Comparison of ENCODE assay signal across 8 mouse cellular contexts in the genomic region with DNA sequence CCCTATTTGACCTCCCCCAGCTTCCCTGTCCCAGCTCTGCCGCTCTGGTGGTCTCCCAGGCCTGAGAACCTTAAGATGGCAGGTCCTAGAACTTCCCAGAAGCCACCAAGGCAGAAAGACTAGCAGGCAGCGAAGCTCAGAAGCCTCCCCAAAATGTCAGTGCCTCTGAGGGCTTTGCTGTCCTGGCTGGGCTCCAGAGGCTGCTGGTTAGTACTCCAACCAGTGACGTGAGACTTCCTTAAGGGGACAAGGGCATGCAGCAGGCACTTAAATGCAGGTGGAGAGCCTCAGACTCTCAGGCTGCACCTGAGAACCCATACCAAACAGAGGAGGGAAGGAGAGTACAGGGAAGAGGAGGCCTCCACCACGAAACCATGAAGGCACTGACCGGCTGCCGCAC. TPM values are rescaled to one million over a fixed set of nuclear protein-coding genes. Genes with fewer than 3 reads are reported as not detected.
DNase-seq lines count a peak whose midpoint lies in the region; ATAC-seq and TF ChIP-seq lines count a peak whose summit lies in the region.

No protein-coding gene starts in this region.

- DNase-seq in layer of hippocampus, adult 2 months (ENCODE audit: low spot score in 2 of 2), result no peak
- DNase-seq in layer of hippocampus, adult 18-20 months (ENCODE audit: low spot score in 2 of 2), result no peak
- peak; percentile 50 for DNase-seq in kidney, postnatal 14 days
- no peak for DNase-seq in layer of hippocampus, adult 9-11 months
- DNase-seq in frontal cortex, postnatal 25 days (ENCODE audit: low spot score in 2 of 2), result no peak

- peaks cover 22% of the 10 kb centered on the region for H3K36me3 ChIP-seq in macrophage (ENCODE audit: inconsistent target)

- peaks cover 82% of the 10 kb centered on the region for H3K79me2 ChIP-seq in macrophage (ENCODE audit: inconsistent target)

- no peak overlapping the region for H3K4me3 ChIP-seq in layer of hippocampus, adult 2 months
- H3K4me3 ChIP-seq in macrophage (ENCODE audit: inconsistent target), result peak overlapping the region; percentile 74

- peak overlapping the region; percentile 62 for H3K27ac ChIP-seq in layer of hippocampus, adult 2 months
- peak overlapping the region; percentile 94 for H3K27ac ChIP-seq in macrophage

- TF ChIP-seq CTCF in layer of hippocampus, adult 2 months (conservative IDR thresholded peaks at IDR 0.05), result no peak

- 9% methylated on average over 6 of the region's 6 CpGs for WGBS in macrophage (ENCODE audit: missing documents)

- ATAC-seq in common myeloid progenitor, adult 5-6 weeks (replicated peaks; ENCODE audit: low read depth, poor library complexity, severe bottlenecking), result 0 out of 2 replicates have a peak, but pooled peaks have one; percentile 10
- ATAC-seq in megakaryocyte progenitor cell, adult 5-6 weeks (replicated peaks; ENCODE audit: poor library complexity), result no peak

RNA-seq across cellular contexts. Expression of gene Ppp5c, which starts 3.6 kb away (rescaled TPM):
- 100 to 1,000 TPM; 148 to 155 TPM for total RNA-seq in layer of hippocampus, adult 2 months (2021)
- total RNA-seq in layer of hippocampus, adult 18-20 months (2021), result 100 to 1,000 TPM; 146 to 147 TPM
- 75.0 and 99.0 TPM in 2 replicates for total RNA-seq in common myeloid progenitor, adult 5-6 weeks (2017)
- 100 to 1,000 TPM in 15 of 26 experiments, 10 to 100 TPM in 11; 35.3 to 266 (median 122) TPM for total RNA-seq in macrophage (2018; cell fraction: chromatin; rRNA removed)
- total RNA-seq in macrophage (2018; cell fraction: cytosol; rRNA removed), result 10 to 100 TPM; 33.7 to 89.8 (median 52.9) TPM
- 100 to 1,000 TPM in 14 of 26 experiments, 10 to 100 TPM in 12; 35.5 to 203 (median 107) TPM for total RNA-seq in macrophage (2018; cell fraction: nucleus; rRNA removed)
- polyA plus RNA-seq in macrophage (2018), result 49.0 to 68.9 TPM (median 61.2 TPM) in 3 replicates
- total RNA-seq in megakaryocyte progenitor cell, adult 5-6 weeks (2015), result 74.8 and 80.5 TPM in 2 replicates
- 68.3 and 78.9 TPM in 2 replicates for total RNA-seq in megakaryocyte progenitor cell, adult 5-6 weeks (2017)

RNA-seq across cellular contexts. Expression of gene Ccdc8, which starts 31.6 kb away (rescaled TPM):
- total RNA-seq in layer of hippocampus, adult 2 months (2021), result 1 to 10 TPM; 1.8 to 2.2 TPM
- 1 to 10 TPM; 1.8 to 2.1 TPM for total RNA-seq in layer of hippocampus, adult 18-20 months (2021)
- total RNA-seq in common myeloid progenitor, adult 5-6 weeks (2017), result 6.5 and 8.2 TPM in 2 replicates
- total RNA-seq in macrophage (2018; cell fraction: chromatin; rRNA removed), result 1 to 10 TPM in 1 of 26 experiments, under 1 TPM in 3, not detected in 22; 0.15 to 2.2 (median 0.19) TPM
- total RNA-seq in macrophage (2018; cell fraction: cytosol; rRNA removed), result under 1 TPM in 5 of 26 experiments, not detected in 21; under 0.01 to 0.06 (median 0.04) TPM
- under 1 TPM in 5 of 26 experiments, not detected in 21; 0.10 to 0.34 (median 0.13) TPM for total RNA-seq in macrophage (2018; cell fraction: nucleus; rRNA removed)
- polyA plus RNA-seq in macrophage (2018), result 0.03 TPM in 1 of 3 replicates, not detected in the others
- 1.1 and 1.3 TPM in 2 replicates for total RNA-seq in megakaryocyte progenitor cell, adult 5-6 weeks (2015)
- 3.8 and 6.0 TPM in 2 replicates for total RNA-seq in megakaryocyte progenitor cell, adult 5-6 weeks (2017)

RNA-seq across cellular contexts. Expression of gene Hif3a, which starts 38.1 kb away (rescaled TPM):
- total RNA-seq in layer of hippocampus, adult 2 months (2021), result 10 to 100 TPM; 16.0 to 16.6 TPM
- total RNA-seq in layer of hippocampus, adult 18-20 months (2021), result 10 to 100 TPM in 1 of 2 experiments, 1 to 10 TPM in 1; 8.3 to 13.1 TPM
- total RNA-seq in common myeloid progenitor, adult 5-6 weeks (2017), result 0.82 and 2.2 TPM in 2 replicates
- 1 to 10 TPM in 3 of 26 experiments, under 1 TPM in 8, not detected in 15; 0.18 to 2.7 (median 0.46) TPM for total RNA-seq in macrophage (2018; cell fraction: chromatin; rRNA removed)
- total RNA-seq in macrophage (2018; cell fraction: cytosol; rRNA removed), result under 1 TPM in 13 of 26 experiments, not detected in 13; 0.03 to 0.62 (median 0.14) TPM
- total RNA-seq in macrophage (2018; cell fraction: nucleus; rRNA removed), result 1 to 10 TPM in 1 of 26 experiments, under 1 TPM in 11, not detected in 14; 0.06 to 1.5 (median 0.31) TPM
- polyA plus RNA-seq in macrophage (2018), result not detected in 3 replicates
- total RNA-seq in megakaryocyte progenitor cell, adult 5-6 weeks (2015), result 1.6 and 2.1 TPM in 2 replicates
- 0.21 and 0.78 TPM in 2 replicates for total RNA-seq in megakaryocyte progenitor cell, adult 5-6 weeks (2017)

RNA-seq across cellular contexts. Expression of gene Gm42372, which starts 41.3 kb away (rescaled TPM):
- 10 to 100 TPM; 52.3 to 55.5 TPM for total RNA-seq in layer of hippocampus, adult 2 months (2021)
- 10 to 100 TPM; 53.4 to 54.0 TPM for total RNA-seq in layer of hippocampus, adult 18-20 months (2021)
- total RNA-seq in common myeloid progenitor, adult 5-6 weeks (2017), result 0.37 TPM in 1 of 2 replicates, not detected in the other
- total RNA-seq in macrophage (2018; cell fraction: chromatin; rRNA removed), result under 1 TPM in 4 of 26 experiments, not detected in 22; 0.10 to 0.16 (median 0.14) TPM
- under 1 TPM in 1 of 26 experiments, not detected in 25; 0.03 TPM for total RNA-seq in macrophage (2018; cell fraction: cytosol; rRNA removed)
- total RNA-seq in macrophage (2018; cell fraction: nucleus; rRNA removed), result not detected
- polyA plus RNA-seq in macrophage (2018), result not detected in 3 replicates
- total RNA-seq in megakaryocyte progenitor cell, adult 5-6 weeks (2015), result 0.67 TPM in 1 of 2 replicates, not detected in the other
- total RNA-seq in megakaryocyte progenitor cell, adult 5-6 weeks (2017), result 0.20 TPM in 1 of 2 replicates, not detected in the other

RNA-seq across cellular contexts. Expression of gene Psg16, which starts 49.7 kb away (rescaled TPM):
- total RNA-seq in layer of hippocampus, adult 2 months (2021), result 1 to 10 TPM; 3.5 to 4.1 TPM
- 1 to 10 TPM; 3.0 to 5.0 TPM for total RNA-seq in layer of hippocampus, adult 18-20 months (2021)
- 1.0 TPM in 1 of 2 replicates, not detected in the other for total RNA-seq in common myeloid progenitor, adult 5-6 weeks (2017)
- total RNA-seq in macrophage (2018; cell fraction: chromatin; rRNA removed), result under 1 TPM in 15 of 26 experiments, not detected in 11; 0.13 to 0.30 (median 0.21) TPM
- not detected for total RNA-seq in macrophage (2018; cell fraction: cytosol; rRNA removed)
- total RNA-seq in macrophage (2018; cell fraction: nucleus; rRNA removed), result under 1 TPM in 5 of 26 experiments, not detected in 21; 0.10 to 0.36 (median 0.18) TPM
- not detected in 3 replicates for polyA plus RNA-seq in macrophage (2018)
- total RNA-seq in megakaryocyte progenitor cell, adult 5-6 weeks (2015), result 0.02 TPM in 1 of 2 replicates, not detected in the other
- 0.25 TPM in 1 of 2 replicates, not detected in the other for total RNA-seq in megakaryocyte progenitor cell, adult 5-6 weeks (2017)
